Mouse (Mus musculus): Measurements from ENCODE around the gene Psg16.

- no peak for TF ChIP-seq FOSL1 (IDR thresholded peaks at IDR 0.05; ENCODE audit: insufficient read depth, low read length, poor library complexity, severe bottlenecking)
- TF ChIP-seq MYOG (IDR thresholded peaks at IDR 0.05; ENCODE audit: control insufficient read depth, extremely low read depth, insufficient read length): no peak
- no peak for TF ChIP-seq CTCF (IDR thresholded peaks at IDR 0.05; ENCODE audit: control insufficient read depth, insufficient read depth, insufficient read length)
- TF ChIP-seq USF1 (IDR thresholded peaks at IDR 0.05; ENCODE audit: low read depth): no peak
- TF ChIP-seq CEBPB (IDR thresholded peaks at IDR 0.05; ENCODE audit: low read depth): no peak
Observed at GRCm38 (mm10) chr7:17025505-17025894, 48.3 kb upstream of the Psg16 start.
